Mouse (Mus musculus): ENCODE results near the gene Hsd17b14.
"Not testable (repeated sequence)": the region's sequence is repeated elsewhere in the genome, so short reads cannot be mapped to it uniquely, and the experiment has no call there.

The Hsd17b14 gene

DNA sequence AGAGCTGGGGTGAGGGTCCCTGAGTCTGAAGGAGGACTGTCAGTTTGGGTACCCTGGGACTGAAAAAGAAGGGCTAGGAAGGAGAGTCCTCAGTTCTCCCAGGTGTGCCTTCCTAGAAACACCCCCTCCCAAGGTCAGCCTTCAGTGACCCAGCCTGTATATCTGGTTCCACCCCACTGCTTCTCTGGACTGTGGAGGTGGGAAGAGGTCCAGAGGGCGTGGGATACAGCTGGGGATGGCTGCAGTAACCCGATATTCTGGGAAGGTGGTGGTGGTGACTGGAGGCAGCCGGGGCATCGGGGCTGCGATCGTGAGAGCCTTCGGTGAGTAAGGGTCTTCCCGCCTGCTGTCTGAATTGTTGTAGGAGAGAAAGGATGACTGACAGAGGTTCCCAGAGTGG is at the start of gene Hsd17b14:
Hsd17b14 (plus strand) TSS at position 150 of the 400 bp plus-strand sequence.
- no peak for DNase-seq (ENCODE audit: low spot score)

DNA sequence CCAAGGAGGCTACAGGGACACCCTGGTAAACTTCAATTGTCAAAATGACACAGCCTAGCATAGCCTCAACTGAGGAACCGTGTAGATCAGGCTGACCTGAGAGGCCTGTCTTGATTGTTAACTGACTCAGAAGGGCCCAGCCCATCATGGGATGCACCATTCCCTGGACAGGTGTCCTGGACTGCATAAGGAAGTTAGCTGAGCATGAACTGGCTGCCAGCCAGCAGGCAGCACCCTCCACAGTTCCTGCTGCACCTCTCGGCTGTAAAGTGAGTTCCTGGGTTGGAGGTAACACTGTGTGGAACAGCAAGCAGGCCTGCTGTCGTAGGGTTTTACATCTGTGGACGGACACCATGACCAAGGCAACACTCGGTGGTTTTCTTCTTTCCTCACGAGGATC is 47.1 kb upstream of the Hsd17b14 start:
- no peak for DNase-seq (ENCODE audit: low spot score)

DNA sequence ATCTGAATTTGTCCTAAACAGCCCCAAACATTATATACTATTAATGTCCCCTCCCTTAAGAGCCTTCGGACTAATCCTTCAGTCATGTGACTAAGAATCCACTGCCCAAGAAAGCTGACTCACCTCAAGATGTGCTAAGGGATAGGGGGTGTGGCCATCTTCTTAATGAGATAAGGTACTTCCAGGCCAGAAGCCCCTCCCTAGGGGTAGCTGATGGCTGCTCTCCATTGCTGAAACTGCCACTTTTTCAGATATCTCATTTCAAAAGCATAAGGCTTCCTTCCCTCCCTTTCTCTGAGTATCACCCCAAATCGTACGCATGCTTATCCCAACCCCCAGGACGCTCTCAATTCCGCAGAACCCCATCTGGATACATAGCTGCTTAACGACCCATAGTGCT is 46.1 kb upstream of the Hsd17b14 start:
- DNase-seq (ENCODE audit: low spot score): no peak

DNA sequence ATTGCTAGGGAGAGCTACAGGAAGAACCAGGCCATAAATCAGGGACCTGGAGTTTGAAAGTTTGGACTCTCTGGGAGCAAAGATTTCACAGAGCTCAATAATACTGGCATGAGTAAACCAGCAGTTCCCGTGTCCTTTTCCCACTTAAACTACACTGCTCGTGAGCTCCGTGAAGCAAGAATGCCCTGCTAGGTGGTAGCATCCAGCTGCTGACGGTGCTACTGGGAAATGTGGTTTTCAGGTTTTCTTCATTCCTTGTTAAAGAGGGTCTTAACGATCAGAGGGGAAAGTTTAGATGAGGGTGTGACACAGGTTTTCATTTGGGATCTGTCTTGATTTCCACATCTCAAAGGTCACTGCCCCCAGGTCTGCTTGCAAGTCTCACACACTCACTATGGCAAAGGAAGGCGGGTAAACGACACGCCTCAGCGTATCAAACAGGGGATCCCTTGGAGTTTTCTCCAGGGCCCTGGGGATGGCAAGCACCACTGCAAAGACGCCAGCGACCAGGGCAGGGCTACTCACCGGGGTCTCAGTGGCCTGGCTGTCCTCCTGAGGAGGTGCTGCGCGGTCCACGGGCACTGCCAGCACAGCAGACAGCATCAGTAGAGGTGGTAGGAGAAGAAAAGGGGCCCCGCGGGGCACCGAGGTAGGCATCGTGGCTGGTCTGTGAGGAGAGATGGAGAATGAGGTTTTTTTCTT is 45.4 kb upstream of the Hsd17b14 start:
- no peak for DNase-seq (ENCODE audit: low spot score)

DNA sequence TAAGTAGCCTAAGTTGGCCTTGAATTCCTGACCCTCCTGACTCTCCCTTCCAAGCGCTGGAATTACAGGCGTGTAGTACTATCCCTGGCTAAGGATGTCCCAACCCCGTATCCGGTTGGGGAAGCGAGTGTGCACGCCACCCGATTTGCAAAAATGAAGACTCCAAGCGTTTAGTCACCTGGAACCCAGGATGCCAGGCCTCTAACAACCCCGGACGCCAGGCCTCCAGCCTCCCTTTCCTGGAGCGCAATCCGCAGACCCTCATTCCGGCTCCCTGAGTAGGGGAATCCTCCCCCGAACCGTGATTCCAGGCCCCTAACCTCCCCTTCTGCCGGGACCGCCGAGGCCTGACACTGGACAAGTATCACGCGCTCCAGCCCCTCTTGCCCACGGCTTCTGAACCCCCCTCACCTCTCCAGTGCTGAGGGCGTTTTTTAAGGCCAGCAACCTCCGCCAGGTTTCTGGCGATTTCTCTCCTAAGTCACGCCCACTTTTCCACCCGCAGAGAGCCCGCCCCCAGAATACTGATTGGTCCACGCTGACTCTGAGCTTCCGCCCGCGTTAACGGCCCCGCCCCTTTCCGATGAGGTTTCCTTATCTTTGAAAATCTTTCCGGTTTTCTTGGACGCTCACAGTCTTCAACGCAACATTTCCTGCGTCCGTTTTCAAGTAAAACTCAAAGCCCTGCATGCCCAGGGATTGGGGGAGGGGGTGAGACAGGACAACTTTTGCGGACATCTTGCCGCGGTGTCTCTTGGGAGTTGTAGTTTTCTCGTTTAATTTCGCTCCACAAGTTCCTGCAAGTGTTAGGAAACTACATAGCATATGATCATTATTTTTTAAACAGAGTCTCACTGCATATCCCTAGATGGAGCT is 44.5 kb upstream of the Hsd17b14 start, which contains the start of gene Nucb1:
Nucb1 (minus strand) TSS at position 495 of the 876 bp plus-strand sequence.
- peak; percentile 91 for DNase-seq (ENCODE audit: low spot score)

DNA sequence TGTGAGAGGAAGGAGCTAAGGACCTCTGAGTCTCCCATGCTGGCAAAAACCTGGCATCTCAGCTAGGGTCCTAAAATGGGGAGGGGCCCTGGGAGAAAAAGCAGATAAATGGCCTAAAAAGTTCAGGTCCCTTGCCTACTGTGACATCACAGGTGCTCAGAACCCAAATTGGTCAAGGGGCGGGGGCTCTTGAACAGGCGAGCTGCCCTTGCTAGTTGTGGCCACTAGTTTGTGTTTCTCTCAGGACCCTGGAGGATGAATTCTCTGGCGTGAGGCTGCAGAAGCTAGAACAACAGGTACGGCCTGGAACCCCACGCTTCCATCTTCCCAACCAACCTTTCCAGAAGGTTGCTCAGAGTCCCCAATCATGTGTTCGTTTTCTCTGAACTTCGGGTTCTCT is 40.3 kb upstream of the Hsd17b14 start:
- DNase-seq (ENCODE audit: low spot score): no peak

DNA sequence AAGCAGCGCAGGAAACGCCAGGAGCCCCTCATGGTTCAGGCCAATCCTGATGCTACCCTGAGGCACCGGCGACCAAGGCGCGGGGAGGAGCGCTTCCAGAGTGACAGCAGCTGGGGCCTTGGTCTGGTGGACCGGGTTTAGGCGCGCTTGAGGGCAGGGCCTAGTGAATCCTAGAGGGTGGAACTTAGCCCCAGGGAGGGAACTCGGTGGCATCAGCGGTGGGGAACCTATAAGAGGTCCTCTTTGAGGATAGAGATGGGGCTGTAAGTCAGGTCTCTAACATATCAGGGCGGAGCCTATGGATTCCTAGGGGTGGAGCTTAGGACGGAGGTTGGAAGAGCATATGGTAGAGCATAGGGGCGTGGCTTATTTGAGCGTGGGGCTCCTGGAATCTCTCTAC is 39.3 kb upstream of the Hsd17b14 start:
- no peak for DNase-seq (ENCODE audit: low spot score)

DNA sequence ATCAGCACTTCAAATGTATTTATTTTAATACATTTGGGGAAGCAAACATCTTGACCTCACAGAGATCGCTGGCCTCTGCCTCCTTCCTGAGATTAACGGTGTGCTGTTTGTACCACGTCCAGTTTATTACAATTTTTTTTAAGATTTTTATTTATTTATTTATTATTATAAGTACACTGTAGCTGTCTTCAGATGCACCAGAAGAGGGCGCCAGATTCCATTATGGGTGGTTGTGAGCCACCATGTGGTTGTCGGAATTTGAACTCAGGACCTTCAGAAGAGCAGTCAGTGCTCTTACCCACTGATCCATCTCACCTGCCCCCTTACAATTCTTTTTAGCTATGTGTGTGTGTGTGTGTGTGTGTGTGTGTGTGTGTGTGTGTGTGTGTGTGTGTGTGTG is 37.8 kb upstream of the Hsd17b14 start:
- not testable (repeated sequence) for DNase-seq (ENCODE audit: low spot score)

DNA sequence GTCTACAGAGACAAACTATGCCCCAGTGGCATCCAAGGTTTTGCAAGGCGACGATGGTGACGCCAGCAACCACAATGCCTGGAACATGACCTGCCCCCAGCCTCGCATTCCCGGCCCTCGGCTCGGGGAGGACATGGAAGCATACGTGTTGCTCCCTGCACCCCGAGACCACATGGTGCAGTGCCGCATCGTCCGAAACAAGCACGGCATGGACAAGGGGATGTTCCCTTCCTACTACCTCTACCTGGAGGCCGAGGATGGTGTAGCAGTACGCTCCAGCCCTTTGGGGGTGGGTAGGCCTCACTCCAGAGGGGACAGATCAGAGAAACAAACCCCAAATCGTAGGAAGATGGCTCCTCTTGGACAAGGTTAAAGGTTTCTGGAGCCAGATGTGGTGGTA is 36.1 kb upstream of the Hsd17b14 start:
- DNase-seq (ENCODE audit: low spot score): no peak

DNA sequence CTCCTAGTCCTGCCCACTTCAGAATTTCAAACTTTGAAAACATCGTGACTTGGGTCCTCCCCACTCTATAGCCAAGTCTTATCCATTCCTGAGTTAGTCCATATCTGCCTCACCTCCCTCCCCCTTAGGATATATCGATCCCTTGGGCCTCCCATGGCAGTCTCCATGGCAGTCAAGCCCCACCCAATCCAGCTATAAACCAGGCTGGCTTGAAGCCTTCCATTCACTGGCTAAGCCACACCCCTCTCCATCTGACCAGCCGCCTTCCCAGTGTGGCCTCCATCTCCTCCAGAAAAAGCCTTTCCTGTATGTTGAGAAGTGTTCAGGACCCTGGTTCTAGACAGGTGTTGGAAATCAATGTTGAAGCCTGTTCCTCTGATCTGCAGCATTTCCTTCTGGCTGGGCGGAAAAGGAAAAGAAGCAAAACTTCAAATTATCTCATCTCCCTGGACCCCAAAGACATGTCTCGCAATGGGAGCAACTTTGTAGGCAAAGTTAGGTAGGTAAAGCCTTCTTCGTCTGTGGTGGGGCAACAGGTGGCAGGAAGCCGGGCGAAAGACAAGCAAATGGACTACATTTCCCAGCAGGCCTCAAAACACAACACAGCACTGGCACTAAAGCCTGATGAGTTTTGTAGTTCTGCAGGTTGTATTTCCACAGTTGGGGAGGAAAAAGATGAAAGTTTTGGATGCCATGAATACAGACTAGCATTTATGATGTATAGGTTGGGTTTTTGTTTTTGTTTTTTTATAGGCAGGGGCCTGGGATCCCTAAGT is 35.2 kb upstream of the Hsd17b14 start:
- DNase-seq (ENCODE audit: low spot score): no peak

DNA sequence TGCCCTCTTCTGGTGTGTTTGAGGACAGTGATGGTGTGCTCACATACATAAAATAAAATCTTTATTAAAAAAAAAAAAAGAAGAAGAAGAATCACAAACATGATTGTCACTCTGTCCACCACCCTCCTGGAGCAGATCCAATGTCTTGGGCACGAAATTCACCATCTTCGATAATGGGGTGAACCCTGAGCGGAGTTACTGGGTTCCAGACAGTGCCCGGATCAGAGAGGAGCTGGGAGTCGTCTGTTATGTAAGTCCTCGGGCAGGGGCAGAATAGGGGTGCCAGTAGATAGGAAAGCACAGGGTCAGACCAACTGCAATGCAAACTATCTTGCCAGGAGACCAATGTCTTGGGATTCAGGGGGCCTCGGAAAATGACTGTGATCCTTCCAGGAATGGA is 34.1 kb upstream of the Hsd17b14 start:
- DNase-seq (ENCODE audit: low spot score): no peak

DNA sequence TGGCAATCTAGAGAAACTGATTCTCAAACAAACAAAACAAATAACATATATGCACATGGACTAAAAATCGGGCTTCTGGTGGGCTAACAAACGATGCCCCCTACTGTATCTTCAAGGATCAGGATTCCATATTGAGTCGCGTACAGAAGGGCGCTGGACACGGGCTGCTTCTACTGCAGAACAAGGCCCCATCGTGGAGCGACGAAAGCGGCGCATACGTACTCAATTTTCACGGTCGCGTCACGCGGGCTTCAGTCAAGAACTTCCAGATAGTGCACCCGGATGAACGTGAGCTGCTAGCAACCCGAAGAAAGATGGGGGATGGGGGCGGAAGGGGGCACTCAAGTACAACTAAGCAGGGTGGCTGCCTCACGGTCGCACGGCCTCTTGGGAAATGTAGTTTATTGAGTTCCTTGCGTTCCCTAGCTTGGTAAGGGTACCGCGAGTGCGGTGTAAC is 32.9 kb upstream of the Hsd17b14 start:
- peak; percentile 91 for DNase-seq (ENCODE audit: low spot score)

DNA sequence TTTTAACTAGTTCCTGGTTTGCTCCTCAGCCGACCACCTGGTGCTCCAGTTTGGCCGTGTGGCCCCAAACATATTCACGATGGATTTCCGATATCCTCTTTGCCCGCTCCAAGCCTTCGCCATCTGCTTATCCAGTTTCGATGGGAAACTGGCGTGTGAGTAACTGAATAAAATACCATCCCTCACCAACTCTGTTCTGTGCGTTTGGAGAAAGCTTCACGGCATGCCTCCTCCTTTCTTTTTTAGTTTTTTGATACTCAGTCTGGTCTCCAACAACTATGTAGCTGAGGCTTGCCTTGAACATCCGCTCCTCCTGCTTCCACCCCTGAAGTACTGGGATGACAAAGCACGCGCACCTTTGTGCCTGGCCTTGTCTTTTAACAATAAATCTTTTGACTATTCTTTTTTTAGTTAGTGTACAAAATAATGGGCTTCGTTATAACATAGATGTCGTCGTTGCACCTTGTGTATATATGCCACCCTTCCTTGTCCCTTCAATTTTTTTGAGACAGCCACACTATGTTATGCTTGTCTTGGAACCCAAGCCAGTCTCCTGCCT is 32.4 kb upstream of the Hsd17b14 start:
- DNase-seq (ENCODE audit: low spot score): no peak

DNA sequence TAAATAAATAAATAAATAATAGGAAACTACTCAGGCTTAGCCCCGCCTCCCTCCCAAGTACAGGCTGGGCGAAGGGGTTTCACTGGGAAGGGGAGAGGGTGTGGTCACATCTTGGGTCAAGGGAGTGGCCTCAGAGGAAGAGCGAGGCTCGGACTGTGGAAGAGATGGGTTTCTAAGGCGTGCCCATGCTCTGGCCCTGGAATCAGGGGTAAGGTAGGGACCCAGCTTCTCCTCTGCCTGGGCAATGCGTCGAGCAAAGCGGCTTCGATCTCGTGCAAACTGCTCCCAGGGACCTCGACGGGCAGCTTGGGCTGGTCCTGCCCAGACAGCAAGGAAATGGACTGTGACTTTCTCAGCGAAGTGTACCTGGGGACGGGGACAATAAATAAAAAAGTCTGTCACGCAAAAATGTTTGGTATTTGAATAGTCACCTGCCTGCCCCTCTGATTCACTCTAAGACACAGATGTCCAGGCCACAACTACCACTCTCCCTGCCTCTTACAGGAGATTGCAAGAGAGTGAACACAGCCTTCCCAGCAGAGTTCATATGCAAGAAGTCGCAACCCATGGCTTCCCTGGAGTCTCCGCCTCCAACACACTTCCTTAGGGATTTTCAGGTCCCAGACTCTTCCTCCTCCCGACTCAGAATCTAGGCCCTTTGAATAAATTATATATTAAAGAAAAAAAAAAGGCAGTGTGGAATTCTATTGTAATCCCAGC is 31.6 kb upstream of the Hsd17b14 start:
- no peak for DNase-seq (ENCODE audit: low spot score)

DNA sequence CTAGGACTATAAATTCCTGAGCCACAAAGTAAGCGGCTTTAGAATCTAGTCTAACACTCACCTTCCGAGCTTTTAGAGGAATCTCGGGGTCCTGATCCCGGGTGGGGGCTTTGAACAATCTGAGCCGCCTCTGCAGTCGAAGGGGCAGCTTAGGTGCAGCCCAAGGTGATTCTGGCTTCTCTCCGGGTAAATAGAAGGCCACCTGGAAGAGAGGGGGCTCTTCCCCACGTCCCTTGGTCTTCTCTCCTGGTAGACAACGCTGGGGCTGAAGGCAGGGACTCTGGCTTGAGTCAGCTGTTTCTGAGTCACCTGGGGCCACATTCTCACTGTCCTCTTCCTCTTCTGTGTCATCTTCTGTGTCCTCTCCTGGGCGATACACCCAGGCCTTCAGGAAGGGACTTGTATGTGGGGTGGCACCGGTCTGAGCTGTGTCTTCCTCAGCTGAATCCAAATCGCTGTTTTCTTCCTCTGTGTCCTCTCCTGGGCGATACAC is 31.0 kb upstream of the Hsd17b14 start:
- DNase-seq (ENCODE audit: low spot score): no peak

DNA sequence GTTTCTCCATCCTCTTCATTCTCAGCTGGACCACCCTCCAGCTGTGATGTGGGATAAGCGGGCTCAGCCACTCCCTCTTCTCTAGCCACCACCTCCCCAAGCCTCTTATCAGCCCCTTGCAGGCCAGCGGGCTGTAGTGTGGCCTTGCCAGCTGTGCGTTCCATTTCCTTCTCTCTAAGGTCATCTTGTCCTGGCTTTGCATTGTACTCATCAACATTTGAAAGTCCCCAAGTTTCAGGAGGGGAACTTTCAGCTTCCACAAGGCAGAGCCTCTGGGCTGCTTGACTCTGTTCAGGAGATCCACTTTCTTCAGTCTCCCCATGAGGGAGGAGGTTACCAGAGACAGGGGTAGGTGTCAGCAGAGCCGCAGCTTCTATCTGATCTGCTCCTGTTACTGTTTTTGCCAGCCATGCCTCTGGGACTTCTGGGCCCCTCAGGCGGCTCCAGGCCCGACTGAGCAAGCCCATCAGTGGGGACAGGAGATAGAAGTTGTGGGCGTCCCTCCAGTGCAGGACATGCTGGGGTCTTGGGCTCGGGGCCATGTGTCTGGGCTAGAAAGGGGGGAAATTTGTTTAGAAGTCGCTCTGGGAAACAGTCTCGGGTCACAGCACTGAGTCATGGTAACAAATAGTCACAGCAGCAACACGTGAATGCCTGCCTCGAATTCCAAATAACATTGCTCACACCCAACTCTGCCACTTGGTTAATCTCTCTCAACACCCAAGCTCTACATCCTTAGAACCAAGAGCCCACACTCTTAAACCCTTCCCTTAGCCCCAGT is 29.7 kb upstream of the Hsd17b14 start:
- no peak for DNase-seq (ENCODE audit: low spot score)

DNA sequence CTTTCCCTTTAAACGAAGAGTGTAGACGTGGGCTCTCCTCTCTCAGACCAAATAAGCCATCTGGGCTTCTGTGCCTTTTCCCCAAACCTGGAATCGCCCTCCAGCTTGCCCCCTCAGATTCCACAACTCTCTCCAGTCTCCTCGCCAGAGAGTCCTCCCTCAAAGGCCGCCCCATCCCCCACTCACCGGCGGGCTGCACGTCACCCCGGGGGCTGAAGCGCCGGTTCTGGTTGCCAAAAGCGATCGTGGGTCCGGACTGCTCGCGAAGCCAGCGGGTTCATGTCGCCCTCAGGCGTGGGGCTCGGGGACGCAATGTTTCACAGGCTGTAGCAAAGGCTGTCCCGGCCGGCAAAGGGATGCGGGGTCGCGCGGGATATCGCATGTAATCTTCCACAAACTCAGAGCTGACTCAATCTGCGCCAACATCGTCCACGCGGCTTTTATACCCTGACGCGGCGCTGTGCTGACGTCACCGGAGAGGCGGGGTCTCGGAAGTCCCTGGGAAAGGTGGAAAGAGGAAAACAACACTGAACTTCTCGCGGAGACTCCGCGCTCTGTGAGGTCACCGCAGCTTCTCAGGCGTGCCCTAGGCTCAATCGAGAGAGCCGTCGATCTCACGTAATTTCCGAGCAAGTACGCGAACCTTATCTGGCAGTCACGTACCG is 28.8 kb upstream of the Hsd17b14 start, which contains the start of the genes Ppp1r15a and Plekha4:
Ppp1r15a (minus strand) TSS at position 460 of the 665 bp plus-strand sequence.
Plekha4 (plus strand) TSS at position 522 of the 665 bp plus-strand sequence.
- peak; percentile 93 for DNase-seq (ENCODE audit: low spot score)

DNA sequence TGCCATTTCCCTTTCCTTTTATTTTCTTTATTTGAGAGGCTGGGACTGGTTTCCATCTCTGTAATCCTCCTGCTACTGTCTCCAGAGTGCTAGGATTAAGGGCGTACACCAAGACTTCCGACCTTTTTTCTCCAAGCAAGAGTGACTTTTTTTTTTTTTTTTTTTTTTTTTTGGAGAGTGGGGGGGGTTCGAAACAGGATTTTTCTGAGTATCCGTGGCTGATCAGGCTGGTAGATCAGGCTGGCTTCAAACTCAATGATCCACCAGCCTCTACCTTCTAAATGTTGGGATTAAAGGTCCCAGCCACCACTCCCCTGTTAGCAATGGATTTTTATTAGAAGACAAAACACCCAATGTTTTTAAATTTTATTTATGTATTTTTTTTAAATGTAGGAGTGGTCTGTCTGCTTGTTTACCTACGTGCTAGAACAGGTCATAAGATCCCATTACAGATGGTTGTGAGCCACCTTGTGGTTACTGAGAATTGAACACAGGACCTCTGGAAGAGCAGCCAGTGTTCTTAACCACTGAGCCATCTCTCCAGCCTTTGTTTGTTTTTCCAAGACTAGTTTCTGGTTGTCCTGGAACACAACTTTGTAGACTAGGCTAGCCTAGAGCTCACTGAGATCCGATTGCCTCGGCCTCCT is 28.1 kb upstream of the Hsd17b14 start:
- no peak for DNase-seq (ENCODE audit: low spot score)

DNA sequence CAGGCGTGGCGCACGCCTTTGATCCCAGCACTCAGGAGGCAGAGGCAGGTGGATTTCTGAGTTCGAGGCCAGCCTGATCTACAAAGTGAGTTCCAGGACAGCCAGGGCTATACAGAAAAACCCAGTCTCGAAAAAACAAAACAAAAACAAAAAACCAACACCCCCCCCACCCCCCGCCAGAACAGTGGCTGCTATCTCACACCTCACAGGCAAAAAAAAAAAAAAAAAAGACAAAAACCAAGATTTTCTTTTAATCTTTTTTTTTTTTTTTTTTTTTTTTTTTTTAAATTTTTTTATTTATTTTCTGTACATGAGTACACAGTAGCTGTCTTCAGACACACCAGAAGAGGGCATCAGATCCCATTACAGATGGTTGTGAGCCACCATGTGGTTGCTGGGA is 27.5 kb upstream of the Hsd17b14 start:
- not testable (repeated sequence) for DNase-seq (ENCODE audit: low spot score)

Measured in layer of hippocampus, adult 11-12 months (tissue).